Mouse (Mus musculus) kidney, adult 2 months (tissue): ENCODE results near the gene Msmo1.

Experiments used
- CTCF ChIP-seq: fragments of 200-500 bp; conservative IDR thresholded peaks from 2 replicates; pipeline ENCODE4 v1.5.1; 2011; ENCODE audit warnings: low read depth, mild to moderate bottlenecking, control low read depth, low read length, moderate library complexity, mixed read lengths; ENCODE audit not compliant: insufficient read depth, insufficient read length
- POLR2A ChIP-seq: fragments of 200-500 bp; IDR thresholded peaks from one replicate; pipeline ENCODE4 v1.6.1; 2011; ENCODE audit warnings: low read depth, low read length, control low read depth

DNA sequence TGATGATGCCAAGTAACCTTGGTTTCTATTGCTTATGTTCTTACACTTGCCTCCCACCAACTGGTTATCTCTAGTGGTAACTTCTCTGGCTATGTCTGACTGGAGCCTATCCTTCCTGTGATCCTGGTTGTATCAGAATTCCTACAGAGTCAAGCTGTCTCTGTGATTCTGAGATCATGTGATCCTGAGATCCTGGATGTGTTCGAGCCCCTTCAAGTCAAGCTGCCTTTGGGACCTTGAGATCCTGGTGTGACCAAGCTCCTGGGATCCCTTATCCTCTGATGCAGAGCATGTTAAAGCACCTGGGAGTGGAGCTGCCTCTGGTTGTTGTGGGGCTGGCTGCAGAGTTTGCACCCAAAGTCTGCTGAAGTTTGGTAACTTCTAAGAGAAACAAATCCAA is 30.4 kb downstream of the Msmo1 start:
- no peak for TF ChIP-seq CTCF
- TF ChIP-seq POLR2A: no peak
